Mouse (Mus musculus) kidney, postnatal 36 days (tissue): ENCODE results near the gene Gpr182.

ENCODE experiments used
- DNase-seq, 2 experiments: peaks; one replicate each; pipeline ENCODE4 v3.0.0; 2021 to 2022; ENCODE audit warnings: mixed read lengths in 2 of 2

The Gpr182 gene

DNA sequence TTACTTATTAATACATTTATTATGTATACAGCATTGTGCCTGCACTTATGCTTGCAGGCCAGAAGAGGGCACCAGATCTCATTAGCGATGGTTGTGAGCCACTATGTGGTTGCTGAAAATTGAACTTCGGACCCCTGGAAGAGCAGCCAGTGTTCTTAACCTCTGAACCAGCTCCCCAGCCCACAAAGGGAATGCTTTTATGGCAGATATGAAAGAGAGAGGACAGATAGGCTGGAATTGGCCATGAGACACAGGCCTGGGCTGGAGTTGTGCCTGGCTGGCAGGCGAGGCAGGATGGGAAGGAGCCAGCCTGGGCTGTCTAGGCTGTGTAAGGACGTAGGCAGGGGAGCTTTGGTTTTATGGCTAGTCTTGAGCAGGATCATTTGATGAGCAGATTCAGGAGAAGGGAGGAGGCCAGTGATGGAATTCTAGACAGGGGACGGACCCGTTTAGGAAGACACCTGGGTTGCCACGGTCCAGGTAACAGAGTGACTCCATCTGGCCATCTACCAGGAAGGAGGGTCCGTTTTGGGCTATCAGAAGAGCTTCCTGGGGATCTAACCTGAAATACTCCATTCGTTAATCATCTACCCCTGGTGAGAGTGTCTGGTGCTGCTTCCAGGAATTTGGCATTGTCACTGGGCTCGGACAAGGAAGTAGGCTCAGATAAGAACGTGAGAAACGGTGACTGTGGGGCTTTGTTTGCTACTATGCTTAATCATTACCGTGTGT, 13.2 kb downstream of the Gpr182 start:
- DNase-seq: peak; percentile 66 to 67

DNA sequence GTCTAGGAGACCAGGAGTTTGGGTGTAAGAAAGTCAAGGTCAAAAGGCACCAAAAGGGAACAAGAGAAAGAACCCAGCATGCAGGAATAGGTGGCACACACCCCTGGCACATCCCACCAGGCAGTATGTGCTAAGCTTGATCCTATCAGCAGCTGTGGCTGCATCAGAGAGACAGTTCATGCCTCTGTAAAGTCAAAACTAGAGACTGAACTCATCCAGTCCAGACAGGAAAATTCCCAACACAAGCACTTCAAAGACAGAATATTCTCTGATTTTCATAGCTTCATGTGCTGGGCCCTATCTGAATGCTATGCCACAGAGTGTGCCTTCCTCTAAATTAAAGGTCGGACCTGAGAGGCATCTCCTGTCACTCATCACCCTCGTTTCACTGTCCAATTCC, 14.0 kb downstream of the Gpr182 start:
- DNase-seq: no peak

DNA sequence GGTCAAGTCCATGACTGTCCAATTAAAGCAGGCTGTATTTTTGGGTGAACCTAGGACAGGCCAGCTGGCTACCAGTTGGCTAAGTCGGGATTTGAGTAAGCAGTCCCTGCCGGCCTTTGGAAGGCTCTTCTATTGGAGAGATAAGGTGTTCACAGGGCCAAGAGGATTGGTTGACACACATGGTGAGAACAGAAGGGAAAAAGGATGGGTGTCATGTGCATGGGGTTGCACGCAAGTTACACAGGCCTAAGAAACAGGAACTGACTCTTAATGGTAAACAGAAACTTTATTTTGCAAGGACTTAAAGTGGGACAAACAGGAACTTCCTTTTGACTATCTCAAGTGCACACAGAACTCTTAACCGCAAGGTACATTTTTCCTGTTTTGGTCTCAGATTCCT, 14.6 kb downstream of the Gpr182 start:
- DNase-seq: no peak

DNA sequence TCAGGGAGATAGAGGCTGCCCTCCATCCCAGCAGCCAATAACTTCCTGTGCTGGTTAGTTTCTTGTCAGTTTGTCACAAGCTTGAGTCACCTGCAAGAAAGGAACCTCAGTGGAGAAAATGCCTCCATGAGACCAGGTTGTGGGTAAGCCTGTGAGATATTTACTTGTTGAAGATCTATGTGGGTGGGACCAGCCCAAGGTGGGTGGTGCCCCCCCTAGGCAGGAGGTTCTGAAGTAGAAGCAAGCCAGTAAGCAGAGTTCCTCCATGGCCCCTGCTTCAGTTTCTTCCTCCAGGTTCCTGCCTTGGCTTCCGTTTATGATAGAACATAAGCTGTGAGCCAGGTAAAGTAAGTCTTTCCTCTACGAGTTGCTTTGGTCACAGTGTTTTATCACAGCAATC, 15.3 kb downstream of the Gpr182 start:
- DNase-seq: no peak

DNA sequence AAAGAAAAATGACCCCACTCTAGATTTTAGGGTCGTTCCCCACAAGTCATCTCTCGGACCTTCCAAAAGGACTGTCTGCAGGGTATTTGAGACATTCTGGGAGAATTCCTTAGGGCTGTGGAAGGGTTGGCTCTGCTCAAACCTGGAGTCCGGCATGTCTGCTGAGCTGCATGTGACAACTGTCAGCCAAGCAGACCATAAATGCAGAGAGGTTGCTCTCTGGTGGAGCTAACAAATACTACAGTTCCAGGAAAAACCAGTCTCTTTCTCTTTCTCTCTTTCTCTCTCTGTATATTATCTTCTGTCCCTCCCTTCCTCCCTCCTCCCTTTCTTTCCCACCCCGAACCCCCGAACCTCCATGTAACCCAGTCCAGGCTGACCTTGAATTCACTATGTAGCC, 17.1 kb downstream of the Gpr182 start:
- DNase-seq: no peak

DNA sequence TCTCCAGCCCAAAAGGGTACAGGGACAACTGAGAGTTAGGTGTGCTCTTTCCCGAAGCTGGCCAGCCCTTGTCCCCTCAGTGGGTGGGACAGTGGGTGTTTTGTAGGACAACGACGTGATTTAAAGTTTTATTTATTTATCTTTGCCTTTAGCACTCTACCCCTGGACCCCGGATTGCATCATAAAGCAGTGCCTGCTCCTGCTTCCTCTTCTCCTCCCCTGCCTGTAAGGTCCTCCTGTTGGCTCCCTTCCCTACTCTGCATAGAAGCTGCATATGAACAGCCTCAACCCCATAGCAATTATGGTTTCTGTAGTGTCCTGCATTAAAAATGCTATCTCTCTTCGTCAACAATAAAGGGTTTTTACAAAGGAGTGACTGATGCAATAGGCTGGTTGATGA, 20.1 kb downstream of the Gpr182 start:
- no peak for DNase-seq

DNA sequence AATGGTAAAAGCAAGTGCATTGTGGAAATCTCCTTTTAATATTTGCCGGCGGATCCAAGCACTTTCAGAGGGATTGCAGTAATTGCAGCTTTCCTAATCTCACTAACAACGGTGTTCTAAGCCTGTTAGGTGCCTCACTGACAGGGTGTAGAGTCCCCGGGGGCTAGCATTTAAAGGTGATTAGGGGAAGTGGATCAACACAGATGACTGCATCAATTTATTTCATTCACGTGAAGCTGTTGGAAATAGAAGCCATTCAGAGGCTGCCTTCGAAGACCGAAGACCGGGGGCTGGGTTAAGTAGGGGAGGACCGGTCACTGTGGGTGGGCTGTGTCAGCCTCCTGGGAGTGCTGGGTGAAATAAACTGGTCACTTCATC, 20.6 kb downstream of the Gpr182 start:
- no peak for DNase-seq

DNA sequence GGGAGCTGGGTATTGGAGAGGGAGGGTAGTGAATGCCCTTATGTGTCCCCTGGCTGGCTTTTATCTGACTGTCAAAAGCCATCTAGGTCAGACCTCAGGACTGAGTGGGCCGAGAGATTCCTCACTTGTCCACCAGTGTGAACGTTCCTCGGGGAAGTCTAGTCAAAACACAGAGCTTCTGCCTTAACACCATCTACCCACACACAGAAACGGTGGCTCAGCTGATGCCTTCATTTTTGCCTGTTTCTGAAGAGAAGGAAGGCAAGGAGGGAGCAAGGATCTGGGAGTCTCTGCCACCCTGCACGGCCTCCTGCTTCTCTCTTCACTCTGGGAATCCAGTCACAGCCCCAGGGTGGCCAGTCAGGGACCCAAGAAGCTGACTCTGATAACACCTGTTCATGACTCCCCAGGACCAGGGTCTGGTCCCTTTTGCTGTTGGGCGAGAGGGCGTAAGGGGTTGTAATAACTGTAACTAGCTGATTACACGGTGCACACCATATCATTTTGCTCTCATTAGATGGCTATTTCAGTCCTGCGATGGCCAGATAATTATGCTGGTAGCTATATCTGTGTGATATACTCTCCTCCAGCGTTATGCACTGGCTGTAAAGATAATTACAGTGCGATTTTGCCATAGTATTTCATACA, 21.1 kb downstream of the Gpr182 start:
- no peak for DNase-seq

DNA sequence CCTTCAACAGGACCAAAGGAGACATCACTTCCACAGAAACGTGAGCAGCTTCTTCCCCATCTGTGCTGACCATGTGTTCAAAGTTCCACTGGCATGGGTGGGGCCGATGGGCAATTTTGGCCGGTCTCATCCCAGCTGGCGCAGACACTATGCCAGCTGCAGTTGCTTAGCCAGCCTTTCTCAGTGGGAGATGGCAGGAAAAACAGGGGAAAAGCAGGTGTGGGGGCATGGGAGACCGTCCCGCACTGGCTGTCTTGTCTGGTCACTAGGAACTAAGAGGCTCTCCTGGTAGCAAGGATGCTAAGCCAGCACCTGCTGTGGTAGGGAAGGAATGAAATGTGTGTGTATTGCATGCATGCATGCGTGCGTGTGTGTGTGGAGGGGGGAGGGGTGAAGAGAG, 23.1 kb downstream of the Gpr182 start:
- no peak for DNase-seq

DNA sequence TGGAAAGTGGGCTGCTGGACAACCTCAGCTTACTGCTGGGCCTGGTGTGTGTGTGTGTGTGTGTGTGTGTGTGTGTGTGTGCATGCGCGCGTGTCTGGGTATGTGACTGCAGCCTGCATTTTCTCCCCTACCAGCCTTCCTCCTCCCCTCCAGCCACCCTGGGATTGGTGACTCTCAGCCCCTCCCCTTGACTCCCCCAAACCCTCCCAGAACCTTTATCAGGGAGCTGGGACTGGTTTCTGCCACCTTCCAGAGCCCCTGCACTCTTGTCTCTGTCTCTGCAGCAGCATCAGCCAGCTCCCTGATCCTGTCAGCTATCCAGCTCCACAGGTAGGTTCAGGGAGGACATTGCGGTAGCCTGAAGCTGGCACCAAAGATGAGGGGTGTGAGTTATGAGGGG, 26.4 kb downstream of the Gpr182 start:
- DNase-seq: no peak

DNA sequence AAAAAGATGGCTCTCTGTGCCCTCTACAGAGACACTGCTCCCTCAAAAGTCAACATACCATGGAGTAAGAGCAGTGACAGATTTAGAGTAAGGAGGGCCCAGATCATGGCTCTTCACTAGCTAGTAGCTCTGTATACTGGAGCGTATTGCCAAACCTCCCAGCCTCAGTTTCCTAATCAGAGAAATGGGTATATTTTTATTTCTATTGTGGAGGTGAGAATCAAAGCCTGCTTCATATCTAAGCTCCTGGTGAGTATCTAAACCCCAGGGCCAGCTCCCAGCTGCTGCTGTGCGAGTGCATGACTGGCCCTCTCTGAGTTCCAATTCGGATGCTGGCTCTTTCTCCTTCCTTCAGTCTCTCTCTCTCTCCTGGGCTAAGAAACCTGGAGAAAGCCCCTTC, 27.4 kb downstream of the Gpr182 start, which contains the start of gene Tac2:
Tac2 (plus strand) TSS at position 301 of the 400 bp plus-strand sequence.
- no peak for DNase-seq

DNA sequence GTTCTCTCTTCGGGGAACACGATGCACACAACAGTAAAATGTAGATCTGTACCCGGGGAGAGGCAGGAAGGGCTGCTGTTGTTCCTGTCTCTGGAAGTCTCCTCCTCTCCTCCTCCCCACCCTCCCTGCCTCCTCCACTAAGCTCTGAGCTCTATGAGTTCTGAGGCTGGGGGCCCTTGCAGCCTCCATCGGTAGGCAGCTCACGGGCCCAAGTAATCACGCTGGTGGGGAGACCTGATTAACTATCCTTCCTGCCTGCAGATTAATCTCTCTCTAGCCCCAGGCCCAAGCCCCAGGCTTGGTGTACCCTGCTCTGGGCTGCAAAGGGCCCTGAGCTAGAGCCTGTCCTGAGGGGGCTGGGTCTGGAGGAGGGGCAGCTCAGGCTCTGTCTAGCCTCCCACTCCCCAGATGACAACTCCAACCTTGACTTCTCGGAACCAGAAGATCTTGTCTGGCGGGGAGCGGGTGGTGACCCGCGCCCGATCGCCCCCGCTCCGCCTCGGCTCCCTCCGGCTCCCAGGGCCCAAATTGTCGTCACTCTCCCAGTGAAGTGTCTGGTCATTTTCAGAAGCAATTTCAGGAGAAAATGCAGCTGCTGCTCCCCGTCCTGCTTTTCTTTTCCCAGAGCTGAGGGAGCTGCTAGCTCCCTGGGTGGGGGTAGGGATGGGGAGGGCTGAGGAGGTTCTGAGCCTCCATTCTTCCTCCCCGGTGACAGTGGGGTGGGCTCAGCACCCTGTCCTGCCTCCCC, 29.7 kb downstream of the Gpr182 start:
- DNase-seq: no peak

DNA sequence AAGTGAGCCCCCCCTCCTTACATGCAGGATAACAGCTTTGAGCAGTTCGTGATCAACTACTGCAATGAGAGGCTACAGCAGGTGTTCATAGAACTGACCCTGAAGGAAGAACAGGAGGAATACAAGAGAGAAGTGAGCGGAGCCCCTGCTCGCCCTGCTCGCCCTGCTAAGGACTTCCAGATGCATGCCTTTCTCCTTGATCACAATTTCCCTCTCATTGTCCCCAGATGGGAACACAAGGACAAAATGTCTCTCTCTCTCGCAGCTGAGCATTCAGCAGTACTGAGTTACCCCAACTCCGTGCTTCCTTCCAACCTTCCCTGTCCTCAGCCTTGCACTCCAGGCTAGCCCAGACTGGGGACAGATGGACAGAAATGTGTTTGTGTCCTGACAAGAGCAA, 38.8 kb downstream of the Gpr182 start:
- DNase-seq: no peak

DNA sequence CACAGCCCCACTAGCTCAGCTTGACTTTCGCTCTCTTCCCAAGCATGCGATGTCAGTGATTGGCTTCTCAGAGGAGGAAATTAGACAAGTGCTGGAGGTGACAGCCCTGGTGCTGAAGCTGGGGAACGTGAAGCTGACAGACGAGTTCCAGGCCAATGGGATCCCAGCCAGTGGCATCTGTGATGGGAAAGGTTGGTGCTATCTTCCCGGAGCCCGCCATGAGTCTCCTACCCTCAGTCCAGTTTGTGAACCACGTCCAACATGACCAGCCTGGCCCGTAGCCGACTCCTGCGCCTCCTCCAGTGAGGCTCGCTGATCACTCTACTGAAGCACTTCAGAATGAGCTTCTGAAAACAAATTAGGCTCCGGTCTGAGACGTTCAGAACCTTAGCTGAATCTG, 41.2 kb downstream of the Gpr182 start:
- DNase-seq: no peak

DNA sequence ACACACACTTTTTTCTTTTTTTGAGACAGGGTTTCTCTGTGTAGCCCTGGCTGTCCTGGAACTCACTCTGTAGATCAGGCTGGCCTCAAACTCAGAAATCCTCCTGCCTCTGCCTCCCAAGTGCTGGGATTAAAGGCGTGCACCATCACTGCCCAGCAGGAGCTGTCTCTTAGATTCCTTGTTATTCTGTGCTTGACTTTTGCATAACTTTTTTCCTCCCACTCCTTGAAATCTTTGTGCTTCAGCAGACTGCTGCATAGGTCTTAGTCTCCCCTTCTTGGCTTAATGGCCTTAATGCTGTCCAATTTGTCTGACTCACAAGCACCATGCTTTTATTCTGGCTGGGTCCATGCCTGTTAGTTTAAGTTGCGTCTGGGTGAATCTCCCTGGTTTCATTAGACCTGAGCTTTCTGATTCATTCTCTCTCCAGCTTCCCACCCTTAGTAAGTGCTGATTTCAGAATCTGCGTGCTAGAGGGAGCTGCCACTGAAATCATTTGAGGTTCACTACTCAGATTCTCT, 42.6 kb downstream of the Gpr182 start:
- DNase-seq: no peak

DNA sequence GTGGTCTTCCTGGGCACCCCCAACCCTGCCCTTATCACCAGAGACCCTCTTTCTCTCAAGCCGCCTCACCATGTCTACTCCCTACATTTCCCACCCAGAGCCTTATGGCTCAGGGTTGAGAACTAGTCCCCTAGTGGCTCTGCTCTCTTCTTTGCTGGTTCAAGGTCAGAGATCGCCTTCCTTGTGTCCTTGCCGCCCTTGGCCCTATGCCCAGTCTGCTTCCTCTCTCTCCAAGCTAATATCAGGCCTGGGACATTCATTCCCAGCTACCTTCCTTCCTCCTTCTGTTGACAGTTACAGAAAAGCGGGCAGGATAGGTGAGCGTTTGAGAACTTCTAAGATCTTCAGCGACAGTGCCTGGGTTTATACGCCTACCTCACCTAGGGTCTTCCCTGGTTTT, 43.8 kb downstream of the Gpr182 start:
- DNase-seq: peak; percentile 49 to 74

DNA sequence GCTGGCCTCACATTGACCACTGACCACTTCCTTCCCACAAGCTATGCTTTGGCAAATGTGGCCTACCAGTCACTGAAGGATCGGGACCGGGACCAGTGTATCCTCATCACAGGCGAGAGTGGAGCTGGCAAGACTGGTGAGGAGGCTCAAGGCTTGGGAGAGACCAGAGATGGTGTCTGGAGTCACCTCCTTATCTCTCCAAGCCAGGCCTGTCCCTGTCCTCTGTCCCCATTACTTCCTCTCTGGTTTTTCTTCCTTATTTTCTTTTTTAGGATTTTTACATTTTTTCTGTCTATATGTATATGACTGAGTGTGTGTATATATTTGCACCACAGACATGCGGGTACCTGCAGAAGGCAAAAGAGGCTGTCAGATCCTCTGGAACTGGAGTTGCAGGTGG, 45.7 kb downstream of the Gpr182 start:
- DNase-seq: no peak

DNA sequence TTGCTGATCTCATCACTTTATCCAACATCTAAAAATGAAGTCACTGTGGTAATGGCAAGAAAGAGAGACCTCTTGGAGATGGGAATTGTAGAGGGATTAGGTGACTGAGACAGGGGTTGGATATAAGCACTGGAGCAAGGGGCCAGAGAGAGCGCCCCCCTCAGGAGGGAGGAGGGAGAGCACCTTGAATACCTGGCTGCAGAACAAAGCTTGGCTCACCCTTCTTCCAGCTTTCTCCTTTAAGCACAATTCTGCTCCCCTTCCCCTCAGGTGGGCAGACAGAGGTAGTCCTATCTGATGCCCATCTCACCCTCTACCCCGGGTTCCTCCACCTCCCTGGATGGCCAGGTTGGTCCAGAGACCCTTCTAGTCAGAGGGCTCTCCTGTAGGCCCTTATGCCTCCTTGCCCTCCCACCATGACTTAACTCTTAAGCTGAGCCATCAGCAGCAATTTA, 46.7 kb downstream of the Gpr182 start, which contains the start of gene Myo1a:
Myo1a (plus strand) TSS at position 405 of the 455 bp plus-strand sequence.
- DNase-seq: no peak

DNA sequence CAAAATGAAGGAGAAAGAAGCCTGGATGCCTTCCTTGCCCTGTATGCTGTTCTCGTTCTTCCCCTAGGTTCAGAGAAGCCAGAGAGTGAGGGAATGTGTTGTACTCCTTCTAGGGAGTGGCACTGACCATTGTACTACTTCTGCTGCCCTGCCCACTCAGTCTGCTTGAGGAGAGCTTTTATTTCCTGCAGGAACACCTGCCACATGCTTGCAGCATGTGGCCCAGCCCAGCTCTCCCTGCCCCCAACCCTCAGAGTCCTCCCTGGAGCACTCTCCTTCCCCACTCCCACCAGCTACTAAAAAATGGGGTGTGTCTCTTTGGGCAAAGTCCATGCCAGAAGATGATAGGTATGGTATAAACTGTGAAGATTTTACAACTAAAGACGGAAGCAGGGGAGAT, 47.2 kb downstream of the Gpr182 start:
- no peak for DNase-seq

DNA sequence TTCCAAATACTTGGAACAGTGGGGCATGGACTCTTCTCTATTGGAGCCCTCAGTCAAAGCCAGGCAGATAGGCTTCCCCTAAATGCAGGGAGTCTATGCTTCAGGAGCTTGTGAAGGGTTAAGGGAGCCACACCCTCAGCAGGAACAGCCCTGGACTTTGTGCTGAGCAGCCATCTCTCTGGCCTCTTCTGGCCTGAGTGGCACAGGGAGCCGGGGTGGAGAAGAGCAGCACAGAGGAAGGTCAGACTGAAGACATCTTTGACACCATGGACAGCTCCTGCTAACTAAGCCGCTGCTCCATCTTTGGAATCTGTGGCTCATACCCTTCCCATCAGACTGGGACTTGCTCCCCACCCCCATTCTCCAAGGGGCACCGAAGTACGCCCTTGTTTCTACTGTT, 48.2 kb downstream of the Gpr182 start:
- peak in 1 of 2 experiments; percentile 9 for DNase-seq

DNA sequence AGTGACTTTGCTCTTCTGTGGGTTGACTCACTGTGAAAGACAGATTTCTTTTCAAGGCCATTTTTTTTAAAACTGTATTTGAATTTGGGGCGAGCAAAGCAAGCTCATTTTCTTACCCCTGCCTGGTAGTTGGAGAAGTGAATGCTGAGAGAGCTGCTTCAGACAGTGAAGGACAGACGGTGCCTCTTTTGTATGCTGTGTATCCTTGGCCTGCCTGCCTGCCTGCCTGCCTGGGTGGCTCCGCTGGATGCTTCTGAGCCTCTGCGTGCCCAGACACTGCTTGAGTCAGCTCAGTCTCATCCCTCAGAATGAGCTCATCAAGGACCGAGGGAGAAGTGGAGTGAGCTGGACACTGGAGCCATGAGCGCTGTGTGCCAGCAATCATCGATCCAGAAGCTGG, 52.6 kb downstream of the Gpr182 start:
- no peak for DNase-seq
